Mouse (Mus musculus) cerebellum, postnatal 36 days (tissue): ENCODE measurements around the gene Ubl7.

Source experiments
- DNase-seq, 2 experiments: peaks; one replicate each; pipeline ENCODE4 v3.0.0; 2021 to 2022; ENCODE audit warnings: mixed read lengths in 2 of 2

Ubl7 gene

GRCm38 (mm10) chr9:57922381-57922780, 11.6 kb downstream of the Ubl7 start:
- DNase-seq: peak in 1 of 2 experiments; percentile 31

DNA sequence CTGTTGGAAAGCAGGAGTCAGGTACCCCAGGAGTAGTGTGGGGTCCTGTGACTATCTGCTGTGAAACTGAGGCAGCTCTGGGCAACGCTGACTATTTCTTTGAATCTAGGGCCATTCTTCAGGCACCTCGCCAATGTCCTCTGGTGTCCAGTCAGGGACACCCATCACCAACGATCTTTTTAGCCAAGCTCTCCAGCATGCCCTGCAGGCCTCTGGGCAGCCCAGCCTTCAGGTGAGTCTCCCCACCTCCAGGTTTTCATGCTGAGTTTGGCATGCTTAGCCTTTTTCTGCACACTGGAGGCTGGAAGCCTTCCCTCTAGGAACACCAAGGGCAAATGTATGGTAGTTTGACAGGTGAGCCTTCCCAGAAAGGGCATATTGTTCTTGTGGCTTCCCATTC, 12.3 kb downstream of the Ubl7 start:
- no peak for DNase-seq

GRCm38 (mm10) chr9:57931166-57931767, 20.5 kb downstream of the Ubl7 start:
- DNase-seq: no peak

- no peak for DNase-seq
These were observed 21.5 kb downstream of the Ubl7 start for GRCm38 (mm10) chr9:57932253-57932652.

- DNase-seq: peak; percentile 80 to 88
These were observed 22.2 kb downstream of the Ubl7 start for GRCm38 (mm10) chr9:57932831-57933602.

- peak; percentile 95 to 98 for DNase-seq
These were observed 25.1 kb downstream of the Ubl7 start for GRCm38 (mm10) chr9:57935683-57936437.

DNA sequence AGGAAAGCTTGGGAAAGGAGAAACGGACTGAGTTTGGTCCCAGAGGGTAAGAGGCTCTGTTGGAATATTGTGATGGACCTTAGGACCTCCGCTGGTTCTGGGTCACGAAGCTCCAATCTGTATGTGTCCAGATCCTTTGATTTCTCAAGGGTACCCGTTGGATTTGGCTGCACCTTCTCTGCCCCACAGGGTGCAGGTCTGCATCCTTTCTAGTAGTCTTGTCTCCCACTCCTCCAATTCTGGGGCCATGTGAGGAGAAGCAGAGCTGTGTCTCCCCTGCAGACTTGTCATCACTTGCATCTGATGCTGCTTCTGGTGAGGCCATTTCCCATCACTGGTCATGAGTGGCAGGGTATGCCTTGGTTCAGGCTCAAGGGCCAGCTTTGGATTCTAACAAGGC, 26.4 kb downstream of the Ubl7 start:
- DNase-seq: no peak

- DNase-seq: peak; percentile 68 to 76
These were observed 26.9 kb downstream of the Ubl7 start for GRCm38 (mm10) chr9:57937651-57938050.

DNA sequence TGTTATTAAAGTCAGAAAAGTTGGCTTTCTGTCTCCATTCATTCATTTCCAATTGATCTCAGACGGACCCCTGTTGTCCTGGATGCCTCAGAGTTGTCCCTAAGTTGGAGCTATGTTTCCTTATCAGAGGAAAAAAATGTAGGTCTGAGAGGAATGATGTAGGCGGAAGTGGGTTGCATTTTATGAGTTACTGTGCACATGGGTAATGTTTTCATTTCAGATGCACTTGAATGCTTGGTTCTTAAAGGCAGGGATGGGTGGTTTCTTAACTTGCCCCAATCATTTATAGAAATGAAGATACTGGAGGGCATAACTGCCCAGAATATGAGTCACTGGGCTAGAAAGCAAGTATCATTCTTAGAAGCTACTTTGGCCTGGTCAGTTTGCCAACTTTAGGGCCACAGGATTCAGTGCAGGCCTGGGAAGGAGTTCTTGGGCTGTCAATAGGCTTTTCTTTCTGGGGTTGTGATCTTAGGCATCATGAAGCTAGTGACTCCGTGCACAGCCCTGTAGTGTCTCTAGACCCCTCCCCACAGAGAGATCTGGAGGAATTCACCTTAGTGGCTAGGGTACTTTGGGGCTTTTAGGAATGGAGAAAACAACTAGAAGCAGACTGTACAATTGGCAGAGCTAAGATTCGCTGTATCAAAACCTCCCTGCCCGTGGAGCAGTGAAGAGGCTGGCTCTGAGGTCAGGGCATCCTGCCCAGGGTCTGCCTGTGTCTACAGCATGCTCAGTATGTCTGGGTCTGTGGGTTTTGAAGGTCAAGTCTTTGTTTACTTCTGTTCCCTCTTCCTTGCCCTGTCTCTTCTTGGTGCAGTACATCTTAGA, 27.7 kb downstream of the Ubl7 start:
- peak in 1 of 2 experiments; percentile 34 for DNase-seq

GRCm38 (mm10) chr9:57939431-57940348, 28.9 kb downstream of the Ubl7 start, which contains the start of gene Sema7a:
Gene Sema7a, plus strand, starts transcription at chr9:57940112.
- DNase-seq: peak; percentile 90 to 91

GRCm38 (mm10) chr9:57940349-57940794, 29.6 kb downstream of the Ubl7 start:
- peak in 1 of 2 experiments; percentile 58 for DNase-seq

GRCm38 (mm10) chr9:57940861-57941638, 30.3 kb downstream of the Ubl7 start:
- DNase-seq: peak in 1 of 2 experiments; percentile 50

DNA sequence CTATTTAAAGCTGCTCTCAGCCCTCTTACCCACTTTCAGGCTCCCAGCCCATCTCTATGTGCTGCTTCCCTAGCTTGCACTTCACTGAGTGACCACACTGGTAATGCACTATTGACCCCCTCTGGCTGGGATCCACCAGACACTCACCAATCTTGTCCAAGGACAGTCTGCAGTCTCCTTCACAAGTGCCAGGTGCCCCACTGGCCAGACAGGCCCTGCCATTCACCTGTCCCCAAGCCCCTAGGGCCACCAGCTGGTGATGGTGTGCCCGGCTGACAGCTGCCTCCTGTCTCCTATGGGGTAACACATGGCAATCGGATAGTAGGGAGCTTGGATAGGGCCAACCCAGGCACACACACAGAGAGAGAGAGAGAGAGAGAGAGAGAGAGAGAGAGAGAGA, 31.3 kb downstream of the Ubl7 start:
- peak; percentile 71 to 76 for DNase-seq

- DNase-seq: no peak
These were observed 32.3 kb downstream of the Ubl7 start for GRCm38 (mm10) chr9:57943067-57943466.

GRCm38 (mm10) chr9:57944572-57944971, 33.8 kb downstream of the Ubl7 start:
- DNase-seq: peak; percentile 77 to 79

DNA sequence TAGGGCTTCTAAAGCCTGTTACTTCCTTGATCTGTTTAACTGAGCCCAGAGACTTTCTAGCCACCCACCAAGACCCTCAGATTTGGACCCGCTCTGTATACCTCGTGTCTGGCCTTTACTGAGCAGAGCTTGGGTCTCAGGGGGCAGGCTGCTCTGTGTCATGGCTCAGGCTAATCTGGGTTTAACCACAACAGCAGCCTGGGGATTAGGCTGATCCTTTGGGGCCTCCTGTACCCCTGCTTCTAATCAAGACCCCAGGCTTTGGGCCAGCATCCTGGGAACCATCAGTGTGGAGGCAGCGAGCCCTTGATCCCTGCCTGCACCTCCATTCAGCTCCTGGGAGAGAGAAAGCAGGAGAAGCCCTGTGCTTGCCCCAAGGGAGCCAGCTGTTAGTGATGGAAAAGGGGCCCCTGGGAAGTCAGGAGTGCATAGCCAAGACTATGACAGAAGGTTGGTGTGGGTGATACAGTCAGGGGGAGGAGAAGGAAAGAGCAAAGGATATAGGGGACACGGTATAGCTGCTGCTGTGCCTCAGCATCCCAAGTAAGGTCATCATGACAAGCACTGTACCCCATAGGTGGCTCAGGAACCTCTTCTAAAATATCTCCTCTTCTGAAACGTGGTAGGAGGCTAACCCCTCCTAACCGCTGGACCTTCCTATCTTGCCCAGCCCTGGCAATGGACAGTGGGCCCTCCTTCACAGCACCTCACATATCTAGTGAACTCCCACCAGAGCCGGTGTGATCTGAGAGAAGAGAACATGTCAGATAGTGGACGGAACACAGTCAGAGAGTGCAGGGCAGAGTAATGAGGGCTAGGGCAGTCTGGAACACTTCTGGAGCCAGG, 35.2 kb downstream of the Ubl7 start:
- no peak for DNase-seq

DNA sequence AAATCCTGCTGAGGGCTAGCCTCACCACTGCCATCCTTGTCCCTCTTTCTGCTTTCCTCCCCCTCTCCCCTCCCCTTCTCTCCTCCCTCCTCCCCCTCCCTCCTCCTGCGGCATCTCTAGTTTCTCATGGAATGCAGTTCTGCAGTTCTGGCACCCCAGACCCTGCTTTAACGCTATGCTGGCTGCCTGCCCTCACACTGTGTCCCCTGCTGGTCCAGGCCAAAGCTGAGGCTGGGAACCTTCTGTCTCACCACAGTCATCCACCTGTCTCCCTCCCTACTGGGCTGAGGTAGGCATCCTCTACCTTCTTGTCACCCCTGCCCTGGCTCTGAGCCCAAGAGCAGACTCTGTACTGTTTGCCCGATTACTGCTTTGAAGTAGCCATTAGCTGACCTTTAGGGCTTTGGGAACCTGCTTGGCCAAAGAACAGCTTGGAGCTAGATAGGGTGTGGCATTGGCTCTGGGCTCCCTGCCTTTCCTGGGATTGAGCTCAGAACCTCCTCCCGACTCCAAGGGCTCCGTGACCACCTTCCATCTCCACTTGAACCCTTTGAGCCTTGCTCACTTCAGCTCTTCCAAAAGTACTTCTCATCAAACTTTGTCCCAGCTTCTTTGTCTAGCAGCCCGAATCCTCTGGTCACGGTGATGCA, 36.7 kb downstream of the Ubl7 start:
- DNase-seq: peak; percentile 81 to 85

DNA sequence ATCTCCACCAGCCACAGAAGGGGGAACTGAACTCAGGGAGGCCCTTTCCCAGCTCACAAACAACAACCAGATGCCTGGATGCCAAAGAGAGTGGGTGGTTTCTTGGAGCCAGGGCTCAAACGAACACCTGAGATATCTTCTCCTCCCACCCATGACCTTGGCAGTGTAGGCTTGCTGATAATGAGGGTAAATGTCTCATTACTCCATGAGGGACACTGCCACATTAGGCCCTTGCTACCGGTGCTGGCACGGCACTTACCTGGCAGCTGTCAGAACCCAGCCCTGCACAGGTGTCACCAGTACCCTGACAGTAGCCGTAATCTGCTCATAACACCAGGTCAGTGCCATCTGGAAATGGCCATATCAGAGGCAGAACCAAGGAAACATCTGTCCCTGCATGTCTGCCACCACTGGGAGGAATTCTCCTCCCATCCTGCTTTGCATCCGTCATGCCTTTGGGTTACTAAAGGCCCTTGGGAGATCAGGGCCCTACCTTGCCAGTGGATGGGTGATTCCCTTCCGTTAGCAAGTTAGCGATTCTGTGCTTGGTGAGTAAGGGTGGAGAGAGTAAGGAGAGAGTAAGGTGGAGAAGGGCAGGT, 37.7 kb downstream of the Ubl7 start:
- DNase-seq: no peak
